Mouse (Mus musculus) embryonic fibroblast, embryonic 13.5 days (primary cell): ENCODE measurements around the gene Rnf144b. TPM values are rescaled to one million over a fixed set of nuclear protein-coding genes. Genes with fewer than 3 reads are reported as not detected.
A peak's percentile ranks its signal among the peaks of the same experiment; 100 is the strongest.

Source experiments
- H3K27ac ChIP-seq: 2 replicates; pipeline ENCODE4 v1.5.1; 2012; ENCODE audit warnings: low read length, control low read depth, inconsistent platforms; ENCODE audit not compliant: insufficient read depth
- H3K4me1 ChIP-seq: 2 replicates; pipeline ENCODE4 v1.6.1; 2011; ENCODE audit warnings: low read length; ENCODE audit not compliant: control insufficient read depth, insufficient read depth
- H3K4me3 ChIP-seq: 2 replicates; pipeline ENCODE4 v1.5.1; 2011; ENCODE audit warnings: mild to moderate bottlenecking, control low read depth, low read length; ENCODE audit not compliant: insufficient read depth
- CTCF ChIP-seq: IDR thresholded peaks from 2 replicates; pipeline ENCODE4 v1.5.1; 2011; ENCODE audit warnings: mild to moderate bottlenecking, control low read depth, low read length, moderate library complexity, borderline replicate concordance; ENCODE audit not compliant: insufficient read depth
- POLR2A ChIP-seq: IDR thresholded peaks from 2 replicates; pipeline ENCODE4 v1.6.1; 2011; ENCODE audit warnings: low read depth, mild to moderate bottlenecking, control low read depth, low read length, moderate library complexity
- polyA plus RNA-seq: library from polyadenylated mRNA; stranded (reverse); fragments of >200 nt; gene quantifications from 2 replicates; pipeline ENCODE4 v1.2.4, GENCODE M21; 2011; ENCODE audit warnings: low read depth; ENCODE audit not compliant: missing spikeins, insufficient read length

Gene Rnf144b
- polyA plus RNA-seq, 1 experiment, result 1.5 TPM

GRCm38 (mm10) chr13:47272928-47273327 lies 150.5 kb downstream of the Rnf144b start:
- no peak for TF ChIP-seq POLR2A
- TF ChIP-seq CTCF, result no peak
- peaks cover 15% of the 10 kb centered on the region; the same call in 1 of the 2 replicates for H3K4me1 ChIP-seq
- H3K4me3 ChIP-seq, result no peak overlapping the region
- H3K27ac ChIP-seq, result no peak overlapping the region

GRCm38 (mm10) chr13:47273487-47273886 lies 151.0 kb downstream of the Rnf144b start:
- TF ChIP-seq CTCF (no peak), POLR2A (no peak)
- no peak overlapping the region for H3K27ac ChIP-seq
- peaks cover 15% of the 10 kb centered on the region; the same call in 1 of the 2 replicates for H3K4me1 ChIP-seq
- H3K4me3 ChIP-seq, result no peak overlapping the region

- no peak for TF ChIP-seq CTCF
- no peak for TF ChIP-seq POLR2A
- H3K4me3 ChIP-seq, result no peak overlapping the region
- no peak overlapping the region for H3K27ac ChIP-seq
- peaks cover 15% of the 10 kb centered on the region; the same call in 1 of the 2 replicates for H3K4me1 ChIP-seq
These were observed 151.7 kb downstream of the Rnf144b start for GRCm38 (mm10) chr13:47274139-47274538.

GRCm38 (mm10) chr13:47277000-47277823 lies 154.8 kb downstream of the Rnf144b start:
- H3K27ac ChIP-seq, result peak overlapping the region; percentile 69
- H3K4me1 ChIP-seq, result peaks cover 15% of the 10 kb centered on the region; the same call in 1 of the 2 replicates
- TF ChIP-seq CTCF (no peak), POLR2A (no peak)
- H3K4me3 ChIP-seq, result no peak overlapping the region

- peak overlapping the region; percentile 69 for H3K27ac ChIP-seq
- TF ChIP-seq POLR2A (no peak), CTCF (no peak)
- no peak overlapping the region for H3K4me3 ChIP-seq
- H3K4me1 ChIP-seq, result peaks cover 12% of the 10 kb centered on the region; the same call in 1 of the 2 replicates
These were observed 155.4 kb downstream of the Rnf144b start for GRCm38 (mm10) chr13:47277824-47278290.

- TF ChIP-seq CTCF, result no peak
- TF ChIP-seq POLR2A, result no peak
- Histone ChIP-seq H3K4me1 (peaks cover 6% of the 10 kb centered on the region; the same call in 1 of the 2 replicates), H3K27ac (no peak overlapping the region), H3K4me3 (no peak overlapping the region)
These were observed 159.8 kb downstream of the Rnf144b start for GRCm38 (mm10) chr13:47282221-47282620.

- TF ChIP-seq POLR2A (no peak), CTCF (peak; percentile 89)
These were observed 166.0 kb downstream of the Rnf144b start for GRCm38 (mm10) chr13:47288449-47288848.

GRCm38 (mm10) chr13:47296465-47296864 lies 174.0 kb downstream of the Rnf144b start:
- H3K27ac ChIP-seq, result no peak overlapping the region
- no peak for TF ChIP-seq CTCF
- TF ChIP-seq POLR2A, result no peak
- no peaks in the 10 kb centered on the region for H3K4me1 ChIP-seq
- H3K4me3 ChIP-seq, result no peak overlapping the region

More at GRCm38 (mm10) chr13:47288449-47288848, 166.0 kb downstream of the Rnf144b start:
- Histone ChIP-seq H3K4me1 (0 out of 2 replicates have a peak, but pooled peaks cover 2% of the 10 kb centered on the region), H3K4me3 (no peak overlapping the region), H3K27ac (no peak overlapping the region)

Other genes with a start within 250 kb of the Rnf144b start
- gene Kif13a, start 192.8 kb upstream of the Rnf144b start, polyA plus RNA-seq, result 29.0 and 32.5 TPM in 2 replicates
- gene Nhlrc1, start 107.8 kb upstream of the Rnf144b start, polyA plus RNA-seq, result 0.76 and 1.2 TPM in 2 replicates
- 11.3 and 12.1 TPM in 2 replicates for gene Kdm1b, start 79.2 kb upstream of the Rnf144b start, polyA plus RNA-seq
- gene Tpmt, start 77.9 kb upstream of the Rnf144b start, polyA plus RNA-seq, result 18.0 and 23.9 TPM in 2 replicates
- 85.5 and 157 TPM in 2 replicates for gene Dek, start 16.5 kb upstream of the Rnf144b start, polyA plus RNA-seq